Mouse (Mus musculus): Measurements from ENCODE around the gene Myo1d.

The Myo1d gene

DNA sequence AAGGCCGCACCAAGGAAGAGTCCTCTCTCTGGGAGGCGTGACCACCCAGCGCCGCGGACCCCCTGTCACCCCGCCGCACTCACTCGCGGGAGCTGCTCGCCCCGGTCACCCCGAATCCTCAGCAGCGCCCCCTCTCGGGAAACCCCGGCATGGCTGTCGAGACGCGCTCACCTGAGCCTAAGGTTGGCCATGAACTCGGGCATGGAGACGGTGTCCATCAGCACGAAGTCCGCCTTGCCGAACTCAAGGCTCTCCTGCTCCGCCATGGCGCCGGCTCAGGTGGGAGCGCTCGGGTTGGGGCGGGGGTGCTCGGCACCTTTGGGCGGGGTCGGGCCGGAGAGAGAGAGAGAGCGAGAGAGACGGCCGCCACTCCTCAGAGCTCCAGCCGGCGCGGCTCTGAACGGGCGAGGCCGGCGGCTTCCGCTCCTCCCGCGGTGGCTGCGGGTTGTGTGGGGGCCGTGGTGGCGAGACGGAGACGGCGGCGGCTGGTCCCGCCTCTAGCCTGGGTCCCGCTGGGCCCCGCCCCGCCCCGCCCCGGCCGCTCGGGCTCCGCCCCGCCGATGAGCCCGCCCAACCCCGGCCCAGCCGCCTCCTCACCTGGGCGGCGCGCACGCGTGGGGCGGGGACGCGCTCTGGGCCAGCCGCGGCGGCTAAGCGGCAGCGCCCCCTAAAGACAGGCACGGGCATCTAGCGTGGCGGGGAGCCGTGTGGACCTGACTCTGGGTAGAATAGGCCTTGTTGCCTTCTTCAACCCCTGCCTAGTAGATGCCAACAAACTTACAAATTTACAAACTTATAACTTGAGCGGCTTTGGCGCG is at the start of gene Myo1d:
Gene Myo1d (minus strand): TSS at position 499 of the 818 bp plus-strand sequence.
- DNase-seq, result peak; percentile 95

DNA sequence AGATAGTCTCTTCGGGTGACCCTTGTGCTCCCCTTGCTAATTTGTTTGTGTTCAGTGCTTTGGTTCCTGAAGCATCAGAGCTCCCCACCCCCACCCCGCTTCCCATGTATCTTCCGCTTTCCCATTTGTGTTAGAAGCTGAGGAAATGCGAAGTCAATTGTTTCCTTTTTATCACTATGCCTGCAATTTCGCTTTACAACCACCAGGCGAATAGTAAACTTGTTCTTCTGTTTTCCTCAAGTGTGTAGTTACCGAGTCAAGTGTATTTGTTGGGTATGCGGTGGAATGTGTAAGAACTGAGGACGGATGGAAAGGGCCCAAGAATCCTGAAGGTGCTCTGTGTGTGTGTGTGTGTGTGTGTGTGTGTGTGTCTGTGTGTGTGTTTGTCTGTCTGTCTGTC is 42.0 kb upstream of the Myo1d start:
- DNase-seq, result no peak

- peak; percentile 64 for DNase-seq
These were observed 41.5 kb upstream of the Myo1d start for GRCm38 (mm10) chr11:80821296-80821695.

- no peak for DNase-seq
These were observed 40.3 kb upstream of the Myo1d start for GRCm38 (mm10) chr11:80820085-80820484.

DNA sequence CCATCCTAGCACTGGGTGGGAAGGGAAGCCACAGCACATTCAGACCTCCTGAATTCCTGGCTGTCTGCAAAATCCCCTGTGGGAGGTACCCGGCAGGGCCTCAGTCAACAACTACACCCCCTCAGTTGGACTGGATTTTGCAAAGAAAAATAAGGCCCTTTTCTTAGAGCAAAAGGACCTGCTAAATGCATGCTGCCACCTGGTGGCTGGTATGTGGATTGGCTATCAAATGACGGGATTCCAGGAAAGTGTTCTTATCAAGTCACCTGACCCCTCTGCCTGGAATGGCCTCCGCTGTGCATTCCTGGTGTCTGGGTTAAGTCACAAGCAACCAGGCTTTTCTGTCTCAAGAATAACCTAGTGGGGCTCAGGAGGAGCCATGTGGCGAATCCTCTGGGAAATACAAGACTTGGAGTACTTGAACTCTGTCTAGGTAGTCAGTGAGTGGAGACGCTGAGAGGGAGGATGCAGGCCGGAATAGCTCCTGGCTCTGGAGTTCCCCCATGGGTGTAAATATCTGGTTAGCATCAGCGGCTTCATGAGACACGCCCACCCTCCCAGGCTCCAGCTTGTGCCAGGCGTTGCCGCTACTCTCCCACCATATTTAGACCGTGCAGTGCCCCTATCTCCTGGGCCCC is 38.4 kb upstream of the Myo1d start:
- peak; percentile 89 for DNase-seq

DNA sequence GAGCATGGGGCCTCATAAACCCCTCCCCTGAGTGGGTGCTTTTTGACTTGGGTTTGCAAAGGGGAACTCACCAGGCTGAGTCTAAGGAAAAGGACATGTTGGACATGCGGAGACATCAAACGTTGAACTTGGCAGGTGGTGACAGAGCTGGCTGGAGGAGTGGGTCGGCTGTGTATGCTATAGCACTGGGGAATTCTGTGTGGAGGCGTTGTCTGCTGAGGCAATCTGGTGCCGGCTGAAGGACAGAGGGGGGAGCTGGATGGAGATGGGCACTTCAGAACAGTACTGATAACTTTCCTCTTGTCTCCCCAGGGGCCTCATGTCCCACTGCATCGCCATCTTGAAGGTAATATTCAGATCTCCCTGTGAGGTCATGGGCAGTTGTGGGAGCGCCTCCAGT is 35.5 kb upstream of the Myo1d start:
- DNase-seq, result no peak

- no peak for DNase-seq
These were observed 31.3 kb upstream of the Myo1d start for GRCm38 (mm10) chr11:80811156-80811555.

GRCm38 (mm10) chr11:80809993-80810821 is 30.4 kb upstream of the Myo1d start, which contains the start of gene Tmem98:
Gene Tmem98 (plus strand): TSS chr11:80810175.
- DNase-seq, result peak; percentile 77

- DNase-seq, result no peak
These were observed 29.8 kb upstream of the Myo1d start for GRCm38 (mm10) chr11:80809666-80809992.

DNA sequence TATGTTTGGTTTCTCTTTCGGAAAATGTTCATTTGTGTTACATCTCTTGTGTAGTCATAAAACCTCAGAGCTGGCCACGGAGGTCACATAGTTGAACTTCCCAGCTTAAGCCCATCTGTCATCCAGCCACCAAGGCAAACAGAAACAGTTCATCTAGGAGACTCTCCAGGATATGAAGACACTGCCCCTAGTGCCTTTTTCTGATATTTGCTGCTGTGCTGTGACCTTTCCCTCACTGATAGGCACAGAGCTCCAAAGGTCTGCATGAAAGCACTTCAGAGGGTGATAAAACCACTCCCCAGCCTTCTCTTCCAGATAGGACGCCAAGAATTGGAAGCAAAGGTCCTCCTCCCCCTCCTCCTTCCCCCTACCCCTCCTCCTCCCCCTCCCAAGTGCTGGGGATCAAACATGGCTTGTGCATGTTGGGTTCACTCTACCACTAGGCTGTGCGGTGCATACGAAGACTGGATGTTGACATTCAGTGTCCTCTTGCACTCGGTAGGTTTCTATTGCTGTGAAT is 28.8 kb upstream of the Myo1d start:
- peak; percentile 71 for DNase-seq

GRCm38 (mm10) chr11:80802706-80803105 is 22.9 kb upstream of the Myo1d start:
- DNase-seq, result peak; percentile 49

DNA sequence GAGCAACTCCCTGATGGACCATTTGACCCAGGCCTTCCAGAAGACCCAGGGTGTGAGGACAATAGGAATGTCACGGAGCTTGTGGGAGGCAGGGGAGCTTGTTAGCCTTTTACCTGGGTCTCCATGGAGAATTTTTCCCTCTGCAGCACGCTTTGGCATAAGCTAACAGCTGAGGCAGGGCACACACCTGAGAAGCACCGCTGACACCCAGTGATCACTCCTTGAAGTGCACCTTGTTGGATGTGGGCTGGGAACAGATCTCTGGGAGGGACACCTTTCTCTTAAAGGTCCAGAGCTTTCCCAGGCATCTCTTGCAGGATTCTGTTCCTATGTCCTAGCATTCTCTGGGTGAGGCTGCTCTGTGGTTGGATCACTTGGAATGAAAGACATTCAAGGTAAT is 20.2 kb upstream of the Myo1d start:
- DNase-seq, result peak; percentile 60

GRCm38 (mm10) chr11:80795431-80795830 is 15.6 kb upstream of the Myo1d start:
- DNase-seq, result peak; percentile 72

DNA sequence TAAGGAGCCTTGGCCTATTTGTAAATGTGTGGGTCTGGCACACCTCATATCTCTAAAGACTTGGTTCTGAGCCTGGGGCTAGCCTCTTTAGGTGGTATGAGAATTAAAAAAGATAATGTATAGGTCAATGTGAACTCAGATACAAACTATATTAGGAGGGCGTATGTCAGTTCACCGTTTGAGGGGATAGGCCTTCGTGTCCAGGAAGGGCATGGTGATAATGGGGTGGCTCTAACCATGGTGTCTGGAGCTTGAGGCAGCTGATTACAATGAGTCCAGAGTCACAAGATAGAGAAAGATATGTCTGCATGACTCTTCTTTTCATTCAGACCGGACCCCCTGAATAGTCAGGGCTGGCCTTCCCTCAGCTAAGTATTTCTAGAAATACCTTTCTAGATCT is 14.5 kb upstream of the Myo1d start:
- no peak for DNase-seq

DNA sequence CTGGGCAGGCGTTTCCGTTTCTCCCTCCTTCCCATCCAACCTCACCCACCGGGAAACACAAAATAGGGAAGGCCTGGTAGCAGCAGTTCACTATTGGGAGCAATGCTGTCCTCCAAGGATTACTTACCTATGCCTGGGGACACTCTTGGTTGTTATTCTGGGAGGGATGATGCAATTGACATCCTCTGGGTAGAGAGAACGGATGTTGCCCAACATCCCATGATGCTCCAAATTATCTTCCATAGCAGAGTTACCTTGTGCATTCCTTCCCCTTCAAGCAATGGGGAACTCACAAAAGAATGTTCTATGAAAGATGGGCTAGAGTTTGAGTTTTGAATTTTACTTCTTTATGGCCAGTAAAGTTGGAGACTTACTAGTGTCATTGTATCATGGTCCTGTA is 13.6 kb upstream of the Myo1d start:
- DNase-seq, result no peak

DNA sequence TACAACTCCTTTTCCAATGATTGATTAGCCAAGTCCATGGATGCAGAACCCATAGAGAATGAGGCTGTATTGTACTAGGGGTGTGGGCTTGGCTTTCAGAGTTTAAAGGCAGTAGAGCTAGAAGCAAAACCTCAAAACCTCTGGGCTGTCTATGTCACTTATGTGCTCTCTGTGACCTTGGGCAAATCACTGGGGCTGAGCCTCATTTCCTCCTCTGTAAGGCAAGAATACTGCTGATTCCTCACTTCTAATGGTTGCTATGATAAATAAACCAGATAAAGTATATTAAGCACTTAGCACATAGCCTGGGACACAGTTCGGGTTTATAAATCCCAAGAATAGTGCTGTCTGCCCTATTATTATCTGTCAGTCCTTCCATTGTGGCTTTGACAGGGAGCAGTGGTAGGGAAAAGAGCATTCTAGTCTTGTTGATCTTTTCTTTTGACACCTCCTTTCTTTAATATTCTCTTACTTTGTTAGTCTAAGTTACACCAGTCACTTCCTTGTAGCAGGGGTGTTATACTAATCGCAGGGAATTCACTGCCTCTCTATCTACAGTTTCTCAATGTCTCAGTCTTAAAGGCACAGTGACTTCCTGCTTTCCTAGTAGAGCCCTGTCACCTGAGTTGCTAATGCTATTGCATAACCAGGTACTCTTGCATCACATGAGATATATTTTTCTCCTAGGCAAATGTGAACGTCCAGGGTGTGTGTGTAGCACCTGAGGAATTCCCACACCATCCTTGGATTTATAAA is 12.0 kb upstream of the Myo1d start:
- DNase-seq, result no peak

DNA sequence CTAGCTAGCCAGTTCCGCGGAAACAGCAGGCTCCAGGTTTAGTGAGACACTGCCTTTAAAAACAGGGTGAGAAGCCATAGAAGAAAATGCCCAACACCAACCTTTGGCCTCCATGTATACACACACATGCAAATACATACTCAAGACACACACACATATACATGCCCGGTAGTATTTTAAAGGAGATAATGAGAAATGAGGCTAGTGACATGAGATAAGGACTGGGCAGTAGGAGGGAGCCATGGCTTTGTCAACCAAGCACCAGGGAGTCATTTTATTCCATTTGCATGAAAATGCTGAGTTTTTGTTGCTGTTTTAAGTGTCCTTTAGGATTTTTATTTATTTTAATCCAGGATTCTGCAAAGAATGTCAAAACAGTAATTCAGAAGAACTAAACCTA is 10.6 kb upstream of the Myo1d start:
- no peak for DNase-seq

DNA sequence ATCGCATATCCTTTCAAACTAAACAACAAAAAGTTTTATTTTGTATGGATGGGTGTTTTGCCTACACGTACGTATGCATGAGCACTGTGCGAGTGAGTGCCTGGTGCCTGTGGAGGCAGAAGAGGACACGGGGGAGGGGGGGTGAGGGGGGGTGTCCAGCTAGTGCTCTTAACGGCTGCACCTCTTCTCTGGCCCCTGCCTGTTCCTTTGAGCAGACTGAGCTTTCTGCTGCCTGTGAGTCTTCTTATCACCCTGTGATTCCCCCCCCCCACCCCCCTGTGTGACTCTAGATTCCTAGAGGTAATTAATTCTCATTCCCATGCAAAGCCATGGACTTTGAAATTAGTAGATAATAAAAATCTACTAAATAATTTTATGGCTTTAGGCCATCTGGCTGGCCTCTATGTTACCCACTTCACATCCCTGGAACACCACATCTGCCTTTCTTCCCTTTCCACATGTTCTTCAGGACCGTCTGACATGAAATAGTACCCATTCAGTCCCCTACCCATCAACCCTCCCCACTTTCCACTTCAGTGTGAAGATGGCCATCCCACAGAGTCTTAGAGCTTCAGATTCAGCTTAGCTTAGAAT is 9.9 kb upstream of the Myo1d start:
- no peak for DNase-seq

DNA sequence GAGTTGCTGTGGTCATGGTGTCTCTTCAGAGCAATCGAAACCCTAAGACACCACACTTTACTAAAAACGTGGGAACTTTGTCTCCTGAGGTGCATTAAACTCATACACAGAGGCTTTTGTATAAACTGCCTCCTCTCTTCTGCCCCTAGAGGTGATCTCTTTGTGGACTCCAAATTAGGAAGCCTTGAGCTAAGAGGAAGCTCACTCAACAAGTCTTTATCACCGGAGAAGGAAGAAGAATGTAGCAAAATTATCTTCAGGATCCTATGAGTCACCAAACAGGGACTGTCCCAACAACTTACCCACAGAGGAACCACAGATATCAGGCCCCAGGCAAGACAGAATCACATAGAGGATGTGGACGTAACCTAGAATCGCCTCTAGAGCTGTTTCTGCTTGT is 5.8 kb upstream of the Myo1d start:
- no peak for DNase-seq

- DNase-seq, result peak; percentile 76
These were observed 4.5 kb upstream of the Myo1d start for GRCm38 (mm10) chr11:80784294-80784743.

- no peak for DNase-seq
These were observed 3.6 kb upstream of the Myo1d start for GRCm38 (mm10) chr11:80783460-80783859.

DNA sequence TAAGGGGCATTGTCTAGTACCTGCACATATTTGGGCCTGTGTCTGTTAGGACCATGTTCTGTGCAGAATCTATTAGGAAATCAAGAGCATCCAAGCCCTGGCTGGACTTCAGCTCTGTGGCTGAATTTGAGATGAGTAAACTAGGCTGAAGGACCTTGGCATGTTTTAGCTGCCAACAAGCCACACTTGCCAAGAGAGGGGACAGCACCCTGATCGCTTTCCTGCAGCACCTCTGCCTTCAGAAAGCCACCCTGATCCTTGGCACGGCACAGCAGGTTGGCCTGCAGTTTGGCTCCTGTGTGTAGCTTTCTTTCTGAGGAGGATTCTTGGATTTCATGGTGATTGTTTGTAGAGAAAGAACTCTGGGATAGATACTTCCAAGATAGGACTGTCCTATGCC is 1.7 kb upstream of the Myo1d start:
- DNase-seq, result no peak

Measured in kidney, postnatal 10 days (tissue).